Mouse (Mus musculus) heart, embryonic 15.5 days (tissue): ENCODE measurements around the gene Ppp2r1b. TPM values are rescaled to one million over a fixed set of nuclear protein-coding genes. Genes with fewer than 3 reads are reported as not detected.

Experiments used
- ATAC-seq: fragments of 200-750 bp; cut with Nextera tagmentation; replicated peaks from 2 replicates; pipeline ENCODE4 v1.8.0; 2017; ENCODE audit warnings: low read depth, moderate TSS enrichment; ENCODE audit not compliant: insufficient number of reproducible peaks, insufficient read depth, low FRiP score
- H3K27ac ChIP-seq: fragments of 300-500 bp; sonication (generic); 2 replicates; pipeline ENCODE4 v1.5.1; 2015; ENCODE audit warnings: mild to moderate bottlenecking, inconsistent platforms
- H3K27me3 ChIP-seq: fragments of 300-500 bp; sonication (generic); 2 replicates; pipeline ENCODE4 v1.6.1; 2015; ENCODE audit warnings: inconsistent platforms
- H3K36me3 ChIP-seq: fragments of 300-500 bp; sonication (generic); 2 replicates; pipeline ENCODE4 v1.6.1; 2015; ENCODE audit warnings: mild to moderate bottlenecking, inconsistent platforms
- H3K4me1 ChIP-seq: fragments of 300-500 bp; sonication (generic); replicated peaks from 2 replicates; pipeline ENCODE4 v1.6.1; 2015; ENCODE audit warnings: inconsistent platforms
- H3K4me2 ChIP-seq: fragments of 300-500 bp; sonication (generic); 2 replicates; pipeline ENCODE4 v1.6.1; 2015; ENCODE audit warnings: inconsistent platforms, mild to moderate bottlenecking, moderate library complexity
- H3K4me3 ChIP-seq: fragments of 300-500 bp; sonication (generic); 2 replicates; pipeline ENCODE4 v1.5.1; 2015; ENCODE audit warnings: mild to moderate bottlenecking, inconsistent platforms
- H3K9ac ChIP-seq: fragments of 300-500 bp; sonication (generic); 2 replicates; pipeline ENCODE4 v1.6.1; 2015; ENCODE audit warnings: mild to moderate bottlenecking, inconsistent platforms
- H3K9me3 ChIP-seq: fragments of 300-500 bp; sonication (generic); replicated peaks from 2 replicates; pipeline ENCODE4 v1.6.1; 2016; ENCODE audit warnings: inconsistent platforms
- WGBS: fragments of 180-500 bp; shearing (Covaris S2); methylation state at CpG from one replicate; pipeline ENCODE4 v1.1.7; 2015; ENCODE audit warnings: mixed read lengths; 5-methylcytosine and 5-hydroxymethylcytosine counted together
- polyA plus RNA-seq: library from polyadenylated mRNA; unstranded; fragments of >200 nt; fragmentation: Nextera tagmentation; extraction: Ambion mirVana; gene quantifications from 2 replicates; pipeline ENCODE4 v1.2.1, GENCODE M21; 2015

Ppp2r1b gene
- polyA plus RNA-seq, 1 experiment from 2014 or later: 33.4 TPM

DNA sequence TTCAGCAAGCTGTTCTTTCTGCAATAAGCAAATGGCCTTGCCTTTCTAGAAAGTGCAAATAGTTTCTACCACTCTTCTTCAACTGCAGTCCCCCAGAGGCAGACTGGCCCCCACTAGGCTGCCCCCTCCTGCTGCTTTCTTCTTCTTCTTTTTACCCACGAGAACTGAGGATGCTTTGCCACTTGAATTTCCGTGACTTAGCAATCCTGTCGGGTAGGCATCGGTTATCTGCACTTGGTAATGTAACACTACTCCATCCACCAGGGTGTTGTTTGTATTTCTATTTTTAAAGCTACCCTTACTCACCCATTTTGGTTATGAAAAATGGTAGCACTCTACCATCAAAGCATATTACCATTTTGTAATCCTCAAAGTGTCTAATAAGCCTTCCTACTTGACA lies 44.9 kb downstream of the Ppp2r1b start:
- Histone ChIP-seq H3K9me3 (no peaks in the 10 kb centered on the region), H3K4me2 (no peak overlapping the region), H3K27ac (no peak overlapping the region), H3K4me3 (no peak overlapping the region), H3K27me3 (no peaks in the 10 kb centered on the region), H3K36me3 (peaks cover 9% of the 10 kb centered on the region; the same call in 1 of the 2 replicates), H3K9ac (no peak overlapping the region), H3K4me1 (peaks cover 43% of the 10 kb centered on the region)
- ATAC-seq: no peak
- WGBS: 61% methylated on average over 4 of the region's 4 CpGs

DNA sequence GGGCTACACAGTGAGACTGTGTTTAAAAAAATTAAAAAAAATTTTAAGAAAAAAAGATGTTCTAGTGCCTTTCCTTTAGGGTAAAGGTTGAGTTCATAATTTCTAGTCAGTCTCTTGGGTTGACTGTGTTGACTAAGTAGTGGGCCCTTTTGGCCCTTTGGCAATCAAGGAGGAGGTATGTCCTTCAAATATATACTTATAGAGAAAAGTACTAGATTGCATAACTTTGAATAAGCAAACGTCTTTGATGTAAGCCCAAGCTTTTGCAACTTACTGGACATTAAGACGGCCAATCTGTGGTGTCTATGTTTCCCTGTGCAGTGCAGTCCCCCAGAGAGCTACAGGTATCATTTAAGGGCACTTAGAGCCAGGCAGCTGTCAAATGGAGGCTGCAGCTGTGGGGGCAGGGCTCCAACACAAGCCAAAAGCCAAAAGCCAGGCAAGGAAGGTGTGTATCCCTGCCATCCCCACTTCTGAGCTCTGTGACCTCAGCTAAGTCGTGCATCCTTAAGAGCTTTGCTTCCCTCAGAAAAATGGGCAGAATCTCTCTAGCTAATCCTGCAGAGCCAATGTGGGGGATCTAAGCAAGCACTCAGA lies 45.5 kb downstream of the Ppp2r1b start:
- H3K9me3 ChIP-seq: no peaks in the 10 kb centered on the region
- peaks cover 38% of the 10 kb centered on the region for H3K4me1 ChIP-seq
- H3K9ac ChIP-seq: no peak overlapping the region
- no peak overlapping the region for H3K4me2 ChIP-seq
- H3K36me3 ChIP-seq: peaks cover 14% of the 10 kb centered on the region; the same call in 1 of the 2 replicates
- H3K27ac ChIP-seq: no peak overlapping the region
- H3K27me3 ChIP-seq: no peaks in the 10 kb centered on the region
- H3K4me3 ChIP-seq: no peak overlapping the region
- no peak for ATAC-seq
- 76% methylated on average over 3 of the region's 3 CpGs for WGBS

DNA sequence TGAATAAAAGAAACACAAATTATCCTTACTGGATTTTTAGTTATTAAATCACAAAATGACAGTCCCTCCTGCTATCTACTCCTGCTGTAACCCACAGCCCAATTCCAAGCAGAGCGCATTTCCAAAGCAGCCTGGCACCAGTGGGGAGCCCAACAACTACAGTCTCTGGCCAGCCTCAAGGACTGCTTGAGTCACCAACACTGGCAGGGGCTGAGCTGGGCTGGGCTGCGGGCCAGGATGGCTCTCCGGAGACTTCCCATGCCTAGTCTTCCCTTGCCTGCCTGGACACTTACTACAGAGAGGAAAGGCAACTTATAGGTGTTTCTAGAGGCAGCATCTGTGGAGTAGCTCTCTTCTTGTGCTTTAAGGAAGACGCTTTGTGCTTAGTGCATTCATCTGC lies 48.6 kb downstream of the Ppp2r1b start:
- H3K4me2 ChIP-seq: no peak overlapping the region
- whole genome bisulfite sequencing: 59% methylated on average over 4 of the region's 4 CpGs
- H3K9ac ChIP-seq: no peak overlapping the region
- no peaks in the 10 kb centered on the region for H3K9me3 ChIP-seq
- H3K4me3 ChIP-seq: no peak overlapping the region
- peak; percentile 61; the same call in 1 of the 2 replicates for ATAC-seq
- H3K4me1 ChIP-seq: peaks cover 14% of the 10 kb centered on the region
- peaks cover 35% of the 10 kb centered on the region; the same call in 1 of the 2 replicates for H3K36me3 ChIP-seq
- no peak overlapping the region for H3K27ac ChIP-seq
- H3K27me3 ChIP-seq: no peaks in the 10 kb centered on the region

DNA sequence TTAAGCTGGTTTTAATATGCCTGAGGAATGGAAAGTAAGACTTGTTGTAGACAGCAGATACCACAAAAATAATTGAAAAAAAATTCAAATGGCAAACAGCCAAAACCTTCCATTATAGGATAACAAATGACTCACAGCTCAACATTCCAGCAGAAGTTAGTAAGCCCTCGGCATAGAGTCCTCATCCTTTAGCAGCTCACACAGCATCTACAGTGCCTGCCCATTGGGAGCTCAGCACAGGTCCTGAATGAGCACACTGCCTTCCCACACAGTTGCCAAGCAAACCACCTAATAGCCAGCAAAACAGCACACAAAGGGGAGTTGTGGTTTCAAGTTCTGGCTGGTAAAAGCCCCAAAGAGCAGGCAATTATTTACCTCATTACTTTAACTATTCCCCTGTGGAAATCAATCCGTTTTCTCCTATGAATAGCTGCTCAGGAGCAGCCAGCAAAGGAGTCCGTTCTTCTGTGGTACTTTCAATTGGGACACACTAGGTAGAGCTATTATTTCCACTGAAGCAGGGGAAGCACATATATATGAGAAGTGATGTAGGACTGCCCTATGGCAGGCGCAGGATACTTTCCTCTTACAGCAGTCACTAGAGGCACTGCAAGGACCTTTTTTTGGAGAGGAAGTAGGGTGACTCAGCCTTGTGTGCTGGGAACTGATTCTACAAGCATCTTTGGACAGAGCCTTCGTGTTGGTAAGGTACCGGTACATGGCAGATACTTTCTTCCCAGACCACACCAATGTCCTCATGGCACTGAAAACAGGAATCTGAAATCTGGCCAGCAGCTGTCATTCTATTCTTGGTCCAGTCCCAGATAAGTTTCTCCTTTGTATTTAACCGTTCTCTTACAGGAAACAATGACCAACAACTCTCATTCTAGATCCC lies 55.2 kb downstream of the Ppp2r1b start:
- Histone ChIP-seq H3K4me1 (peaks cover 17% of the 10 kb centered on the region), H3K4me2 (no peak overlapping the region), H3K4me3 (no peak overlapping the region), H3K27ac (peak overlapping the region; percentile 46), H3K27me3 (no peaks in the 10 kb centered on the region), H3K9me3 (no peaks in the 10 kb centered on the region), H3K36me3 (peaks cover 25% of the 10 kb centered on the region; the same call in 1 of the 2 replicates), H3K9ac (no peak overlapping the region)
- ATAC-seq: 0 out of 2 replicates have a peak, but pooled peaks have one; percentile 66
- WGBS: 42% methylated on average over 7 of the region's 7 CpGs

DNA sequence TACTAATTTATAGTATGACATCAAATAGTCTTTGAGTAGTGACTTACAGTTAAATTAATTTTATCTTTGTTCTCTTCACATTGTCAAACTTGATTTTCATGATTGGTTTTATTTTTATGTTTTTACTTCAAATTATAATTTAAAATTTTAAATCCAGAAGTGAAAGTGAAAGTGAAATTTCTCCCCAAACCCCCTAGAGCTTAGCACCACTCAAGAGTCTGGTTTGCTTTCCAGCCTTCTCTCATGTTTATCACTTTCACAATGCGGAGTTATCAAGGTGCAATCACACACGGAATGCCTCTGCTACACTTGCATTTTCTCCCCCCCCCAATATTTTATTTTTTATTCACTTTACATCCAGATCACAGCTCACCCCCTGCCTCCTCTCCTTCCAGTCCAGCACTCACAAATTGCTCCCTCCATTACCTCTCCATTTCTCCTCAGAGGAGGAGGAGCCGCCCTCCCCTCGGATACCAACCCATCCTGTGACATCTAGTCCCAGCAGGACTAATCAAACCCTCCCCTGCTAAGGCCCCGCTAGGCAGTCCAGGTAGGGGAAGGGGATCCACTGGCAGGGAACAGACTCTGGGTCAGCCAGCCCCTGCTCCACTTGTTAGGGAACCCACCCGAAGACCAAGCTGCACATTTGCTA lies 59.2 kb downstream of the Ppp2r1b start:
- H3K9me3 ChIP-seq: no peaks in the 10 kb centered on the region
- no peak overlapping the region for H3K4me3 ChIP-seq
- no peak overlapping the region for H3K27ac ChIP-seq
- no peak overlapping the region for H3K9ac ChIP-seq
- 62% methylated on average over 6 of the region's 6 CpGs for WGBS
- H3K4me1 ChIP-seq: peaks cover 16% of the 10 kb centered on the region
- H3K27me3 ChIP-seq: no peaks in the 10 kb centered on the region
- no peak for ATAC-seq
- H3K36me3 ChIP-seq: peaks cover 4% of the 10 kb centered on the region; the same call in 1 of the 2 replicates
- no peak overlapping the region for H3K4me2 ChIP-seq

DNA sequence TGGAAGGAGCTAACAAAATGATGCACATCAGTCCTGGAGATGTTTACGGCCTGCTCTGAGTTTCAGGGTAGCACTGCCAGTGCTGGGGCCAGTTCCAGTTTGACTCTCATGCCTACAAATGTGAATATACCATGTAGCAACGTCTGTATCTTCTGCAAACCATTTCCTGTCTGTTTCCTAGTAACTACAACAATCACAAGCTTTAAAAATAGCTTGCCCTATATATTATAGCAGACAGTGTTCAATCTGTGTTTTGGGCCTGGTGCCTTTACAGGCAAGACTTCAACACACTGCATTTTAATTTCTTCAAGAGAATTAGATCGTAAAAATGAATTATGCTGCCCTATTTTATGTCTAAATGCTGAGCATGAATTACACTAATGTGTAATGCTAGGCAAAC lies 60.2 kb downstream of the Ppp2r1b start:
- Histone ChIP-seq H3K4me1 (peaks cover 10% of the 10 kb centered on the region), H3K9me3 (no peaks in the 10 kb centered on the region), H3K27ac (no peak overlapping the region), H3K4me2 (no peak overlapping the region), H3K4me3 (no peak overlapping the region), H3K9ac (no peak overlapping the region), H3K36me3 (peaks cover 4% of the 10 kb centered on the region; the same call in 1 of the 2 replicates), H3K27me3 (no peaks in the 10 kb centered on the region)
- ATAC-seq: no peak
- 63% methylated on average over 3 of the region's 3 CpGs for WGBS

DNA sequence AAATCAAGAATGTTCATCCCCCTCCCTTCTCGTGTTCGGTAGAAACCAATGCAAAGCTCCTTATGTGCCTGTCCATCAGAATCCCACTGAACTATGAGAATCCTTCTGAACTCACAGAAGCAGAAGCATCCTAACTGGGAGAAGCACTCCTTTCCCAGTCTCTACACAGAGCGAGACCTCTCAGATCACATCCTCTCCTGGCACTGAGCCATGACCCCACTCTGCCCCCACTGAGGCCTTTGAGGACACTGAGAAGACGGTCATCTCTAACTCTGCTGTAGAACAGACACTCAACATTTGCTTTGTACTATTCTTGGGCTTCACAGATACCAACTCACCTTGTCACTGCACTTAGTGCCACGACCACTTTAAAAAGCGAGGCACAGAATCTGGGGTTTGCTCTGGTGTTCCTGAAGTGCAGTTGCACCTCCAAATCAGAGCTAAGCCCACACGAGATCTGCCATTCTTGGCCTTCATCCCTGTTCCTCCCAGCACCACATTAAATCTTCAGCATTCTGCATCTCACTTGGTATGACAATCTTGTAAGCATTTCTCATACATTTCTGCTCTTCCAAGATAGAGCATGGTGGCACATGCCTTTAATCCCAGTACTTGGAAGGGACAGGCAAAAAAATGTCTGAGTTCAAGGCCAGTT lies 66.9 kb downstream of the Ppp2r1b start:
- Histone ChIP-seq H3K27ac (no peak overlapping the region), H3K4me1 (0 out of 2 replicates have a peak, but pooled peaks cover 3% of the 10 kb centered on the region), H3K36me3 (peaks cover 16% of the 10 kb centered on the region; the same call in 1 of the 2 replicates), H3K4me3 (no peak overlapping the region), H3K9ac (no peak overlapping the region), H3K27me3 (no peaks in the 10 kb centered on the region), H3K4me2 (no peak overlapping the region), H3K9me3 (no peaks in the 10 kb centered on the region)
- no peak for ATAC-seq
- 60% methylated on average over 7 of the region's 7 CpGs for WGBS

DNA sequence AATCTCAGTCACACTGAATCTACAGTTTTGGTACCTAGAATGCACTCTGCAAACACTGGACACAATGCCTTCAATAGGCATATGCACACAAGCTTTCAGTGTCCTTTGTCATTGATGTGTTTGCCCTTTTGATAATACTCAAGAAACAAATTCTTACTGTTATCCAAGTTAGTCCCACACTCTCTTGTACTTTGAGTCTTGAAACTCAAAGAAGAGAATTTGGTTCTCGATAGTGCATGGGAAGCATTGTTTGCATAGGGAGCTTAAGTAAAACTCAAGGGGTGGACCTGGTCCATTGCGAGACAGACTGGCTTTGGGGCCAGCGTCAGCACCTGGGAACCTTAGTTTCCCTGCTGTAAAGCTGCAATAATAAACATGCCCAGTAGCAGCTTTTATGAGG lies 73.0 kb downstream of the Ppp2r1b start:
- Histone ChIP-seq H3K4me2 (no peak overlapping the region), H3K4me1 (peaks cover 9% of the 10 kb centered on the region), H3K4me3 (no peak overlapping the region), H3K36me3 (peaks cover 5% of the 10 kb centered on the region; the same call in 1 of the 2 replicates), H3K9me3 (no peaks in the 10 kb centered on the region), H3K9ac (no peak overlapping the region), H3K27ac (no peak overlapping the region), H3K27me3 (no peaks in the 10 kb centered on the region)
- no peak for ATAC-seq
- 87% methylated on average over 3 of the region's 3 CpGs for WGBS

DNA sequence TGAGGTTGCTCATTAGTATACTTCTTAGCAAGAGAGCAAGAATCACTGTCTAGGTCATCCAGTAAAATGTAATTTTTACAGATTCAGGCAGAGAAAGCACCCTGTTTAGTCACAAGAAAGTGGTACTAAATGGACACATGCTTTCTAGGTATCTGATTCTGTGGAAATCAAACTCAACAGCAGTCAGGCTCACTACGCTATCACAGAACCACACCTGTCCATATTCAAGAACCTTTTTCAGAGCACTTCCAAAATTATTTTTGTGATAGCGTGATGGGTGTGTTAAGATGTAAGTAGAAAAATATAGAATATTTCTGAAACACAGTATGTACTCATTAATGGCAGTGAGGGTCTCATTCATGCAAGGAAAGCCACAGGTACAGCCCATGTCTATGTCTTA lies 74.5 kb downstream of the Ppp2r1b start:
- Histone ChIP-seq H3K36me3 (no peaks in the 10 kb centered on the region; the same call in 1 of the 2 replicates), H3K27ac (no peak overlapping the region), H3K4me2 (no peak overlapping the region), H3K9ac (no peak overlapping the region), H3K9me3 (no peaks in the 10 kb centered on the region), H3K4me1 (peaks cover 9% of the 10 kb centered on the region), H3K4me3 (no peak overlapping the region), H3K27me3 (no peaks in the 10 kb centered on the region)
- 97% methylated on average over 2 of the region's 2 CpGs for WGBS
- no peak for ATAC-seq

DNA sequence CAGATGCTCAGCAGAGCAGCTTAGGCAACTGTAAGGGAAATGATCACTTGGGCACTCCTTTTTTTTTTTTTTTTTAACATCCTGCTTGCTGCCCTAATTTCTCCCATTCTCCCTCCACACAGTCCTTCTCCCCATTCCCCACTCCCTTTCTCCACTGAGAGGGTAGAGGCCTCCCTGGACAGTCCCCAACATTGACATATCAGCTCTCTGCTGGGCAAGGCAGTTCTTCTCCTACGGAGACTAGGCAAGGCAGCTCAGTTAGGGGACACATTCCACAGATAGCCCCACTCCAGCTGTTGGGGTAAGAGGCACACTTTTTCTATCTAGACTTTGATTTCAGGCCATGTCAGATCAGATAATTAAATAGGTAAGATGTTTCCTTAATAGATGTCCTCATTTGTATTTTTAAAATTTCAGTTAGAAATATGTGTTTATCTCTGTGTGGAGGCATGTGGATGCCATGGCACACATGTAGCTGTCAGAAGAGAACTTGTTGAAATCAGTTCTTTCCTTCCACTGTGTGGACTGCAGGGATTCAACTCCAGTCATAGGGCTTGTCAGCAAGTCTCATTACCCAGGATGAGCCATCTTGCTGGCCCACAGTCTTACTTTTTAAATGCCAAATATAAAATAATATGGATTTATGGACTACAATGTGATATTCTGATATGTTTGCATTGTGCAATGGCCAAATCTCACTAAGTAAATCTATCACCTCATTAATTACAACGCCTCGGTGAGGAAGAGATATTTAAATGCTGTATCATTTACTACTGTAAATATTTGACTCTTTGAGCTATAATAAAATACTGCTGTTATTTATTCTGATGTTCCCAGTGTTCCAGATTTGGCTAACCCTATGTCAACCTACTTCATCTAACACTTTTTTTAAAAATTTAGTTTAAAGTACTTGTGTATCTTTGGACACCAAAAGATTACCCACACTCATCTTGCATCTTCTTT lies 76.1 kb downstream of the Ppp2r1b start:
- ATAC-seq: no peak
- peaks cover 13% of the 10 kb centered on the region for H3K4me1 ChIP-seq
- 57% methylated on average over 3 of the region's 3 CpGs for WGBS

More for the DNA sequence above, 76.1 kb downstream of the Ppp2r1b start:
- no peaks in the 10 kb centered on the region for H3K36me3 ChIP-seq
- H3K27ac ChIP-seq: no peak overlapping the region
- H3K4me2 ChIP-seq: no peak overlapping the region
- no peaks in the 10 kb centered on the region for H3K9me3 ChIP-seq
- H3K9ac ChIP-seq: no peak overlapping the region
- H3K27me3 ChIP-seq: no peaks in the 10 kb centered on the region
- no peak overlapping the region for H3K4me3 ChIP-seq
